22 mouse cellular contexts compared by ENCODE assay signal in the genomic region with DNA sequence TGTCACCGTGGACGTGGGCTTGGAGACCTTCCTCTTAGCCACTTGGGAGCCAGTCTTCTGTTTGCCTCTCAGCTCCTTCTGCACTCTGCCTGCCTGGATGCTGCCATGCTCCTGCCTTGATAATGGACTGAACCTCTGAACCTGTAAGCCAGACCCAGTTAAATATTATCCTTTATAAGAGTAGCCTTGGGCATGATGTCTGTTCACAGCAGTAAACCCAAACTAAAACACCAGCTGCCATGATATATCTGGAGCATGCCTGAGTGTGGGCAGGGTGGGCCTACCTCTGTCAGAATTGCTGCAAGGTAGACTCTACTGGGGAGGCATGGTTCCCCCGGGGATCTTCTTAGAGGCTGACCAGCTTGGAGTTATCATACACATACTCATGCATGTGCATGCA. TPM values are rescaled to one million over a fixed set of nuclear protein-coding genes. Genes with fewer than 3 reads are reported as not detected.
"Had no signal": no experiment of that assay in that cellular context is flagged by ENCODE, and none has a peak within 500 bp of the region (broad histone marks: within the 10 kb centered on the region; RNA-seq: fewer than 3 reads in every experiment).

No protein-coding gene starts in this region.

- H3K4me1 ChIP-seq: liver, embryonic 12.5 days; liver, embryonic 15.5 days; lung, embryonic 15.5 days had no signal

- H3K27ac ChIP-seq: left cerebral cortex, adult 2 months; limb, embryonic 12.5 days; limb, embryonic 15.5 days; liver, embryonic 12.5 days; liver, embryonic 15.5 days; lung, embryonic 15.5 days; midbrain, embryonic 13.5 days; neural tube, embryonic 13.5 days had no signal

- ATAC-seq: inflammation-experienced regulatory T-cells, adult 6 months; intestine, embryonic 16.5 days; liver, embryonic 12.5 days; midbrain, embryonic 13.5 days; midbrain, embryonic 16.5 days had no signal

- H3K4me2 ChIP-seq: limb, embryonic 12.5 days; limb, embryonic 15.5 days; liver, embryonic 12.5 days; liver, embryonic 15.5 days; lung, embryonic 15.5 days; midbrain, embryonic 13.5 days; neural tube, embryonic 13.5 days had no signal

- DNase-seq: layer of hippocampus, postnatal 36 days; lung, adult 18-20 months; lung, postnatal 10 days; lung, postnatal 36 days; retina, postnatal 1 day; thymus, adult 18-20 months had no signal

- H3K9me3 ChIP-seq: limb, embryonic 12.5 days; limb, embryonic 15.5 days; liver, embryonic 12.5 days; liver, embryonic 15.5 days; lung, embryonic 15.5 days; midbrain, embryonic 13.5 days; neural tube, embryonic 13.5 days had no signal

- H3K27me3 ChIP-seq: limb, embryonic 12.5 days; limb, embryonic 15.5 days; liver, embryonic 12.5 days; liver, embryonic 15.5 days; lung, embryonic 15.5 days; midbrain, embryonic 13.5 days; neural tube, embryonic 13.5 days had no signal

- H3K9ac ChIP-seq: limb, embryonic 12.5 days; limb, embryonic 15.5 days; liver, embryonic 12.5 days; liver, embryonic 15.5 days; lung, embryonic 15.5 days; midbrain, embryonic 13.5 days; neural tube, embryonic 13.5 days had no signal

- H3K36me3 ChIP-seq: limb, embryonic 12.5 days; limb, embryonic 15.5 days; liver, embryonic 12.5 days; liver, embryonic 15.5 days; lung, embryonic 15.5 days; midbrain, embryonic 13.5 days; neural tube, embryonic 13.5 days had no signal

- H3K4me3 ChIP-seq: left cerebral cortex, adult 2 months; limb, embryonic 12.5 days; limb, embryonic 15.5 days; liver, embryonic 12.5 days; liver, embryonic 15.5 days; lung, embryonic 15.5 days; midbrain, embryonic 13.5 days; myocyte; neural tube, embryonic 13.5 days had no signal

RNA-seq across cellular contexts. Expression of a gene that starts 41.0 kb away (rescaled TPM):
- total RNA-seq: monocyte, adult 5-6 weeks; neutrophil, adult 5-6 weeks had no signal
- polyA plus RNA-seq: inflammation-experienced regulatory T-cells, adult 6 months; liver, embryonic 12.5 days; liver, embryonic 15.5 days; small intestine, adult 2 months; spleen, adult 2 months had no signal
